In genomic region chr1:23377572-23377971, GRCm38 (mm10) we compare ENCODE assay signal across 12 mouse cellular contexts. TPM values are rescaled to one million over a fixed set of nuclear protein-coding genes. Genes with fewer than 3 reads are reported as not detected.
DNase-seq lines count a peak whose midpoint lies in the region.
"Had no signal": no experiment of that assay in that cellular context is flagged by ENCODE, and none has a peak within 500 bp of the region (broad histone marks: within the 10 kb centered on the region; RNA-seq: fewer than 3 reads in every experiment).

No protein-coding gene starts in this region.

- DNase-seq in cerebellum, adult 18-20 months, result peak; percentile 28 to 49
- no peak for DNase-seq in cerebellum, postnatal 4 days (ENCODE audit: low spot score in 2 of 2)
- DNase-seq in brain, adult 2 months (ENCODE audit: low read depth, low spot score), result peak; percentile 54
- peak; percentile 15 to 22 for DNase-seq in cerebellum, postnatal 36 days
- DNase-seq in heart, postnatal 10 days, result peak; percentile 27 to 29
- no peak for DNase-seq in urinary bladder, postnatal 10 days (ENCODE audit: low spot score)
- no peak for DNase-seq in spleen, postnatal 14 days (ENCODE audit: low spot score in 2 of 2)
- DNase-seq: B cell, adult 2 months; midbrain, embryonic 14.5 days; retina, postnatal 1 day; right cerebral cortex, postnatal 4 days; thymus, adult 2 months had no signal

- intact Hi-C loops in heart, postnatal 10 days (cut with DNase I), result no loop called here

RNA-seq across cellular contexts. Expression of gene Ogfrl1, which starts 20.0 kb away (rescaled TPM):
- total RNA-seq in heart, postnatal 10 days (2021), result 10 to 100 TPM; 13.5 to 13.8 TPM

Comparison
In these comparisons a context has a peak if more than half of its experiments do, and no peak if none do; other contexts are left out.
1. DNase-seq: peak in cerebellum, adult 18-20 months (2 of 2), brain, adult 2 months (single experiment), cerebellum, postnatal 36 days (2 of 2) and heart, postnatal 10 days (2 of 2); none in cerebellum, postnatal 4 days (0 of 2), urinary bladder, postnatal 10 days (single experiment) and spleen, postnatal 14 days (0 of 2).